Mouse (Mus musculus) MEL (cell line): ENCODE data around the gene Smndc1. TPM values are rescaled to one million over a fixed set of nuclear protein-coding genes. Genes with fewer than 3 reads are reported as not detected.

Source experiments
- DNase-seq: peaks from one replicate; pipeline ENCODE4 v3.0.0; 2011; ENCODE audit warnings: low read depth, low spot score
- H3K27ac ChIP-seq: 2 replicates; pipeline ENCODE4 v1.5.1; 2012; ENCODE audit warnings: low read depth, mild to moderate bottlenecking, control low read depth, low read length, moderate library complexity; ENCODE audit not compliant: control insufficient read depth
- H3K27me3 ChIP-seq, 2 experiments: fragments of 150-350 bp in 1 of 2; sonication (generic) in 1 of 2; 2 replicates each; pipeline ENCODE4 v1.6.1; 2012; ENCODE audit warnings: low read length in 2 of 2, mild to moderate bottlenecking in 2 of 2, improper control_type of control experiment in 1 of 2, moderate library complexity in 1 of 2; ENCODE audit not compliant: insufficient read depth in 2 of 2, control insufficient read depth in 1 of 2
- H3K36me3 ChIP-seq, 2 experiments: 2 replicates each; pipeline ENCODE4 v1.6.1; 2012 to 2014; ENCODE audit warnings: low read length in 2 of 2, improper control_type of control experiment in 1 of 2, inconsistent platforms in 1 of 2, mild to moderate bottlenecking in 1 of 2; ENCODE audit not compliant: insufficient read depth in 2 of 2, control insufficient read depth in 1 of 2
- H3K4me1 ChIP-seq, 2 experiments: fragments of 150-350 bp in 1 of 2; sonication (generic) in 1 of 2; 2 replicates each; pipeline ENCODE4 v1.6.1; 2012; ENCODE audit warnings: low read length in 2 of 2, improper control_type of control experiment in 1 of 2, mild to moderate bottlenecking in 1 of 2; ENCODE audit not compliant: insufficient read depth in 2 of 2, control insufficient read depth in 1 of 2
- H3K4me3 ChIP-seq, 2 experiments: fragments of 150-350 bp in 1 of 2; sonication (generic) in 1 of 2; 2 replicates each; pipeline ENCODE4 v1.5.1; 2012; ENCODE audit warnings: low read depth in 2 of 2, low read length in 2 of 2, mild to moderate bottlenecking in 2 of 2, moderate library complexity in 2 of 2, control low read depth in 1 of 2, improper control_type of control experiment in 1 of 2; ENCODE audit not compliant: control insufficient read depth in 1 of 2, insufficient read depth in 1 of 2
- H3K79me2 ChIP-seq: 2 replicates; pipeline ENCODE4 v1.6.1; 2012; ENCODE audit warnings: mild to moderate bottlenecking, low read length, moderate library complexity; ENCODE audit not compliant: control insufficient read depth, poor library complexity, insufficient read depth
- H3K9ac ChIP-seq: 2 replicates; pipeline ENCODE4 v1.6.1; 2012; ENCODE audit warnings: low read depth, mild to moderate bottlenecking, control low read depth, low read length, moderate library complexity; ENCODE audit not compliant: control insufficient read depth, poor library complexity, severe bottlenecking
- H3K9me3 ChIP-seq: fragments of 150-350 bp; sonication (generic); replicated peaks from 2 replicates; pipeline ENCODE4 v1.6.1; 2012; ENCODE audit warnings: mild to moderate bottlenecking, low read length, improper control_type of control experiment, moderate library complexity; ENCODE audit not compliant: insufficient read depth
- CHD1 ChIP-seq: IDR thresholded peaks from 2 replicates; pipeline ENCODE4 v1.6.1; 2012; ENCODE audit warnings: low read depth, mild to moderate bottlenecking, inconsistent platforms, low read length, improper control_type of control experiment
- CTCF ChIP-seq, 3 experiments: IDR thresholded peaks in 2 of 3; conservative IDR thresholded peaks in 1 of 3; 2 replicates each; pipeline ENCODE4 v1.5.1; 2011 to 2012; ENCODE audit warnings: low read length in 3 of 3, low read depth in 2 of 3, mild to moderate bottlenecking in 2 of 3, improper control_type of control experiment in 1 of 3, inconsistent platforms in 1 of 3, mixed read lengths in 1 of 3, moderate library complexity in 1 of 3; ENCODE audit not compliant: control insufficient read depth in 1 of 3, insufficient read depth in 1 of 3, poor library complexity in 1 of 3, severe bottlenecking in 1 of 3
- E2F4 ChIP-seq: IDR thresholded peaks from 2 replicates; pipeline ENCODE4 v1.6.1; 2011; ENCODE audit warnings: low read depth, low read length, improper control_type of control experiment, borderline replicate concordance
- ELF1 ChIP-seq: IDR thresholded peaks from 2 replicates; pipeline ENCODE4 v1.6.1; 2014; ENCODE audit warnings: low read depth, mild to moderate bottlenecking, inconsistent platforms, low read length, improper control_type of control experiment, moderate library complexity
- EP300 ChIP-seq, 2 experiments: IDR thresholded peaks; 2 replicates each; pipeline ENCODE4 v1.6.1; 2011; ENCODE audit warnings: improper control_type of control experiment in 2 of 2, low read length in 2 of 2, low read depth in 1 of 2, mild to moderate bottlenecking in 1 of 2
- ETS1 ChIP-seq: IDR thresholded peaks from 2 replicates; pipeline ENCODE4 v1.6.1; 2012; ENCODE audit warnings: low read depth, mild to moderate bottlenecking, inconsistent platforms, low read length, improper control_type of control experiment, moderate library complexity
- GABPA ChIP-seq: IDR thresholded peaks from 2 replicates; pipeline ENCODE4 v1.6.1; 2012; ENCODE audit warnings: low read depth, mild to moderate bottlenecking, inconsistent platforms, low read length, improper control_type of control experiment, moderate library complexity
- GATA1 ChIP-seq: IDR thresholded peaks from 2 replicates; pipeline ENCODE4 v1.6.1; 2011; ENCODE audit warnings: low read depth, low read length, improper control_type of control experiment
- MAFK ChIP-seq: IDR thresholded peaks from 2 replicates; pipeline ENCODE4 v1.6.1; 2011; ENCODE audit warnings: low read depth, mild to moderate bottlenecking, low read length, improper control_type of control experiment, borderline replicate concordance
- MAX ChIP-seq: IDR thresholded peaks from 2 replicates; pipeline ENCODE4 v1.6.1; 2011; ENCODE audit warnings: low read length, improper control_type of control experiment
- MEF2A ChIP-seq: IDR thresholded peaks from 2 replicates; pipeline ENCODE4 v1.6.1; 2014; ENCODE audit warnings: low read depth, mild to moderate bottlenecking, inconsistent platforms, low read length, improper control_type of control experiment; ENCODE audit not compliant: poor library complexity, insufficient replicate concordance, severe bottlenecking; ENCODE audit errors: extremely low read depth
- MXI1 ChIP-seq: IDR thresholded peaks from 2 replicates; pipeline ENCODE4 v1.6.1; 2011; ENCODE audit warnings: mild to moderate bottlenecking, low read depth, low read length, improper control_type of control experiment
- MYB ChIP-seq: IDR thresholded peaks from 2 replicates; pipeline ENCODE4 v1.6.1; 2011; ENCODE audit warnings: mild to moderate bottlenecking, low read depth, low read length, improper control_type of control experiment
- MYC ChIP-seq: IDR thresholded peaks from 2 replicates; pipeline ENCODE4 v1.6.1; 2011; ENCODE audit warnings: low read depth, mild to moderate bottlenecking, low read length, improper control_type of control experiment, moderate library complexity
- NELFE ChIP-seq: IDR thresholded peaks from 2 replicates; pipeline ENCODE4 v1.6.1; 2011; ENCODE audit warnings: low read depth, low read length, improper control_type of control experiment
- NRF1 ChIP-seq: IDR thresholded peaks from 2 replicates; pipeline ENCODE4 v1.6.1; 2014; ENCODE audit warnings: low read depth, mild to moderate bottlenecking, inconsistent platforms, low read length, improper control_type of control experiment, moderate library complexity; ENCODE audit not compliant: poor library complexity, insufficient read depth, severe bottlenecking
- POLR2AphosphoS2 ChIP-seq: IDR thresholded peaks from 2 replicates; pipeline ENCODE4 v1.6.1; 2011; ENCODE audit warnings: low read length, improper control_type of control experiment
- RAD21 ChIP-seq: IDR thresholded peaks from 2 replicates; pipeline ENCODE4 v1.6.1; 2011; ENCODE audit warnings: mild to moderate bottlenecking, low read depth, low read length, improper control_type of control experiment
- RCOR1 ChIP-seq: IDR thresholded peaks from 2 replicates; pipeline ENCODE4 v1.6.1; 2012; ENCODE audit warnings: low read depth, mild to moderate bottlenecking, inconsistent platforms, low read length, improper control_type of control experiment
- SIN3A ChIP-seq: IDR thresholded peaks from 2 replicates; pipeline ENCODE4 v1.6.1; 2012; ENCODE audit warnings: low read length, improper control_type of control experiment, inconsistent platforms
- TAL1 ChIP-seq: IDR thresholded peaks from 2 replicates; pipeline ENCODE4 v1.6.1; 2012; ENCODE audit warnings: mild to moderate bottlenecking, inconsistent platforms, low read length, moderate library complexity, mixed read lengths
- TCF12 ChIP-seq: IDR thresholded peaks from 2 replicates; pipeline ENCODE4 v1.6.1; 2014; ENCODE audit warnings: low read depth, mild to moderate bottlenecking, inconsistent platforms, low read length, improper control_type of control experiment, moderate library complexity
- UBTF ChIP-seq: IDR thresholded peaks from 2 replicates; pipeline ENCODE4 v1.6.1; 2012; ENCODE audit warnings: low read depth, mild to moderate bottlenecking, inconsistent platforms, low read length, improper control_type of control experiment, moderate library complexity, borderline replicate concordance; ENCODE audit not compliant: insufficient read depth
- ZC3H11A ChIP-seq: IDR thresholded peaks from 2 replicates; pipeline ENCODE4 v1.6.1; 2012; ENCODE audit warnings: low read depth, mild to moderate bottlenecking, inconsistent platforms, low read length, improper control_type of control experiment
- polyA plus RNA-seq, 2 experiments: library from polyadenylated mRNA; stranded (reverse) in 1 of 2; unstranded in 1 of 2; fragments of >175 nt in 1 of 2; fragments of >200 nt in 1 of 2; gene quantifications; 2 replicates each; pipeline versions ENCODE4 v1.2.1 to v1.2.4; 2012; ENCODE audit warnings: low replicate concordance in 2 of 2, low read depth in 1 of 2; ENCODE audit not compliant: insufficient read length in 2 of 2, insufficient read depth in 1 of 2, missing spikeins in 1 of 2
- total RNA-seq: library from RNA; depleted of rRNA; stranded (reverse); fragments of 300-350 nt; gene quantifications from 2 replicates; pipeline ENCODE4 v1.2.3, GENCODE M21; 2012

The Smndc1 gene
- total and polyA plus RNA-seq, 3 experiments, result 27.5 to 166 (median 114) TPM

DNA sequence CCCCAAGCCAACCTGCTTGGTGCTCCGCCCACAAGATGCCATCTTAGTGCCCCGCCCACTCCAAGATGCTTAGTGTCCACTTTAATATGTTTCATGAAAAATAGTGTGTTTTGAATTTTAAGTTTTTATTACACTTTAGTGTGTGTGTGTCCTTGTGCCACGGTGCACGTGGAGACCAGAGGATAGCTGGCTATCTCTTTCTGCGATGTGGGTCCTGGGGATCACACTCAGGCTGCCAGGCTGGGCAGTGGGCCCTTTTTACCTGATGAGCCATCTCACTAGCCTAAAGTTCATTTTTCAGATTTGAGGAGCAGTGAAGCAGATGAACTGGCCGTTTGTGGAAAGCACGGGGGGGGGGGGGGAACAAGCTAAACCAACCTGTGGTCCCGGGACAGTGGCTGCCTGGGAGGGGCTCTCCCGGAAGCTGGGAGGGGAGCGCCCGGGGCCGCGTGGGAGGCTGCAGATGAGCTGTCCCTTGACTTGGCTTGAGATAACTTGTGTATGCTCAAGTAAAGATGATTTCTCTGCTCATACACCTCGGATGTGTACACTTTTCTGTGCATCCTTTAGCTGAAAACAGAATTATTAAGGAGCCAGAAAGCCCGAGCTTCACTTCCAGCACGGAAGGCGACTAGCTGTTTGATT is 19.4 kb upstream of the Smndc1 start:
- TF ChIP-seq SIN3A, result peak; percentile 18; the same call in 1 of the 2 replicates
- no peak for TF ChIP-seq MXI1
- TF ChIP-seq MYC, result no peak
- TF ChIP-seq NRF1, result no peak
- no peak for TF ChIP-seq ZC3H11A
- TF ChIP-seq EP300 (IDR thresholded peaks at IDR 0.05; ENCODE audit: low read depth in 1 of 2, low read length in 2 of 2), result peak in 1 of 2 experiments; percentile 40; a peak in 1 of 4 replicates
- no peak for TF ChIP-seq E2F4
- 0 out of 2 replicates have a peak, but pooled peaks have one; percentile 21 for TF ChIP-seq ELF1
- no peak for TF ChIP-seq GATA1
- TF ChIP-seq NELFE, result no peak
- TF ChIP-seq RAD21, result no peak
- no peak for TF ChIP-seq ETS1
- no peak for TF ChIP-seq MAFK
- TF ChIP-seq POLR2AphosphoS2, result no peak
- TF ChIP-seq CHD1, result no peak
- TF ChIP-seq MEF2A, result no peak
- TF ChIP-seq UBTF, result no peak
- TF ChIP-seq MAX, result no peak
- TF ChIP-seq GABPA, result no peak
- TF ChIP-seq TAL1, result no peak
- H3K9ac ChIP-seq, result peak overlapping the region; percentile 56
- H3K4me1 ChIP-seq, result peaks cover 10 to 48% of the 10 kb centered on the region in 2 experiments
- H3K27ac ChIP-seq, result peak overlapping the region; percentile 51
- no peaks in the 10 kb centered on the region for H3K79me2 ChIP-seq
- no peaks in the 10 kb centered on the region for H3K9me3 ChIP-seq
- DNase-seq, result peak; percentile 52
- peaks cover 0 to 34% of the 10 kb centered on the region in 2 experiments; a peak in 2 of 4 replicates for H3K36me3 ChIP-seq
- H3K4me3 ChIP-seq, result peak overlapping the region; percentile 8 to 30; a peak in 2 of 4 replicates
- no peaks in the 10 kb centered on the region for H3K27me3 ChIP-seq

DNA sequence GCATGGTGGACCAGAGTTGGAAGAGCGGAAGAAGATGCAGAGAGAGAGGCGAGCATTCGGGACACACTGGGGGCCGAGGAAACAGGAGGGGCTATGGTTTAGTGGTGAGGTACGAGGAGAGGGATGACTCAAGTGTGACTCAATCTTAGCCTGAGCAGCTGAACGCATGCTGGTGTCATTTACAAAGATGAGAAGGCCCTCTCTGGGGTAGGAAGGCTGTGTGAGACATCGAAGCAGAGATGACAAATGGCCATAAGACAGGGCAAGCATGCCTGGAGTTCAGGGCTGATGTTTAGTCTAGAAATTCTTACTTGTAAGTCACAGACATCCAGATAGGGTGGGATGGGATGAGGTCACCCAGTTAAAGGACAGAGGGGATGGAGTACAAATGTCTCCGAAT is 18.0 kb upstream of the Smndc1 start:
- DNase-seq, result no peak
- H3K27me3 ChIP-seq, result no peaks in the 10 kb centered on the region
- H3K36me3 ChIP-seq, result peaks cover 0 to 39% of the 10 kb centered on the region in 2 experiments; a peak in 2 of 4 replicates
- no peak overlapping the region for H3K4me3 ChIP-seq
- no peaks in the 10 kb centered on the region for H3K9me3 ChIP-seq
- no peaks in the 10 kb centered on the region for H3K79me2 ChIP-seq
- no peak for TF ChIP-seq RAD21
- TF ChIP-seq MEF2A, result no peak
- no peak for TF ChIP-seq CTCF (IDR thresholded peaks at IDR 0.05 in 2 of 3, conservative IDR thresholded peaks at IDR 0.05 in 1 of 3; ENCODE audit: control insufficient read depth in 1 of 3, insufficient read depth in 1 of 3, low read depth in 2 of 3, low read length in 3 of 3, poor library complexity in 1 of 3, severe bottlenecking in 1 of 3)
- no peak for TF ChIP-seq TAL1
- no peak for TF ChIP-seq NRF1
- TF ChIP-seq RCOR1, result no peak
- TF ChIP-seq MYB, result no peak
- no peak for TF ChIP-seq TCF12
- peaks cover 12 to 51% of the 10 kb centered on the region in 2 experiments for H3K4me1 ChIP-seq
- H3K9ac ChIP-seq, result no peak overlapping the region
- no peak overlapping the region for H3K27ac ChIP-seq
